Mouse (Mus musculus) embryonic fibroblast, embryonic 13.5 days (primary cell): ENCODE results near the gene Gipc3.

Source experiments
- CTCF ChIP-seq: IDR thresholded peaks from 2 replicates; pipeline ENCODE4 v1.5.1; 2011; ENCODE audit warnings: mild to moderate bottlenecking, control low read depth, low read length, moderate library complexity, borderline replicate concordance; ENCODE audit not compliant: insufficient read depth
- POLR2A ChIP-seq: IDR thresholded peaks from 2 replicates; pipeline ENCODE4 v1.6.1; 2011; ENCODE audit warnings: low read depth, mild to moderate bottlenecking, control low read depth, low read length, moderate library complexity

DNA sequence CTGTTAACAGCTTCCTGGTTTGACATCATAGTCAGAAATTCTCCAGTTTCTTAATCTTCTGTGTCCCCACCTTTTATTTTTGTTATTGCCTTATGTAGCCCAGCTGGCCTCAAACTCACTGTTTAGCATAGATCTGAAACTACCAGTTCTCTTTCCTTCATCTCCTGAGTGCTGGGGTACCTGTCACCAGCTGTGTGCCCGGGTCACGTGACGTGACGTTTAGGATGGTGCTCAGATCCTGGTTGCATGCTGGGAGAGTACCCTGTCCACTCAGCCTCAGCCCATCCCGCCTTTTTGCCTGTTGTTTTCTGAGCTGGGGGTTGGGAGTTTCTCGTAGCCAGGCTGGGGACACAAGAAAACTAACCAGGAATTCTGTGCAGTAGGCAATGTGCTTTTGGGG lies 45.8 kb downstream of the Gipc3 start:
- TF ChIP-seq CTCF: no peak
- TF ChIP-seq POLR2A: no peak
